Mouse (Mus musculus): ENCODE data around the gene Pdpr. TPM values are rescaled to one million over a fixed set of nuclear protein-coding genes. Genes with fewer than 3 reads are reported as not detected.

Pdpr gene
- polyA plus RNA-seq, 1 experiment from 2014 or later = 10.4 TPM

Other genes with a start within 250 kb of the Pdpr start
- 72.6 and 76.2 TPM in 2 replicates for gene Cog4, start 248.0 kb upstream of the Pdpr start, polyA plus RNA-seq (2015; fragmentation: Nextera tagmentation; extraction: Ambion mirVana)
- 133 and 134 TPM in 2 replicates for gene Sf3b3, start 247.8 kb upstream of the Pdpr start, polyA plus RNA-seq (2015; fragmentation: Nextera tagmentation; extraction: Ambion mirVana)
- gene Fuk, start 192.1 kb upstream of the Pdpr start, polyA plus RNA-seq (2015; fragmentation: Nextera tagmentation; extraction: Ambion mirVana) = 8.2 and 9.6 TPM in 2 replicates
- gene St3gal2, start 174.7 kb upstream of the Pdpr start, polyA plus RNA-seq (2015; fragmentation: Nextera tagmentation; extraction: Ambion mirVana) = 20.8 and 22.9 TPM in 2 replicates
- gene Ddx19a, start 96.8 kb upstream of the Pdpr start, polyA plus RNA-seq (2015; fragmentation: Nextera tagmentation; extraction: Ambion mirVana) = 13.5 and 14.4 TPM in 2 replicates
- gene Ddx19b, start 62.9 kb upstream of the Pdpr start, polyA plus RNA-seq (2015; fragmentation: Nextera tagmentation; extraction: Ambion mirVana) = 8.9 and 9.2 TPM in 2 replicates
- 71.9 and 73.8 TPM in 2 replicates for gene Aars, start 61.5 kb upstream of the Pdpr start, polyA plus RNA-seq (2015; fragmentation: Nextera tagmentation; extraction: Ambion mirVana)
- gene Exosc6, start 38.3 kb upstream of the Pdpr start, polyA plus RNA-seq (2015; fragmentation: Nextera tagmentation; extraction: Ambion mirVana) = not detected in 2 replicates
- gene Clec18a, start 2.2 kb upstream of the Pdpr start, polyA plus RNA-seq (2015; fragmentation: Nextera tagmentation; extraction: Ambion mirVana) = 0.23 and 0.30 TPM in 2 replicates
- gene Glg1, start 164.6 kb downstream of the Pdpr start, polyA plus RNA-seq (2015; fragmentation: Nextera tagmentation; extraction: Ambion mirVana) = 67.4 and 77.3 TPM in 2 replicates
- 36.3 and 37.5 TPM in 2 replicates for gene Rfwd3, start 205.6 kb downstream of the Pdpr start, polyA plus RNA-seq (2015; fragmentation: Nextera tagmentation; extraction: Ambion mirVana)
- gene Mlkl, start 243.5 kb downstream of the Pdpr start, polyA plus RNA-seq (2015; fragmentation: Nextera tagmentation; extraction: Ambion mirVana) = 0.32 and 0.38 TPM in 2 replicates